Mouse (Mus musculus) thymus, adult 2 months (tissue): ENCODE measurements at regions not wholly inside any gene's neighbourhood (a gene's known extent, or its start where the extent isn't known, plus 50 kb on each side); places are given as distances from the start of the nearest gene placed in this dataset.

Source experiments
- CTCF ChIP-seq: fragments of 200-500 bp; IDR thresholded peaks from 2 replicates; pipeline ENCODE4 v1.5.1; 2012; ENCODE audit warnings: mild to moderate bottlenecking, control low read depth, low read length, moderate library complexity, borderline replicate concordance; ENCODE audit not compliant: control insufficient read depth, poor library complexity, insufficient read depth; ENCODE audit errors: extremely low read depth
- POLR2A ChIP-seq: fragments of 200-500 bp; IDR thresholded peaks from 2 replicates; pipeline ENCODE4 v1.6.1; 2012; ENCODE audit warnings: mild to moderate bottlenecking, low read length, control low read depth, moderate library complexity; ENCODE audit not compliant: control insufficient read depth, poor library complexity, insufficient read depth; ENCODE audit errors: extremely low read depth

GRCm38 (mm10) chr4:53303621-53304289, 136.5 kb upstream of the Slc44a1 start:
- TF ChIP-seq CTCF (no peak), POLR2A (no peak)
